Mouse (Mus musculus): Measurements from ENCODE around the gene Gpr101.
A peak's percentile ranks its signal among the peaks of the same experiment; 100 is the strongest.

The Gpr101 gene

DNA sequence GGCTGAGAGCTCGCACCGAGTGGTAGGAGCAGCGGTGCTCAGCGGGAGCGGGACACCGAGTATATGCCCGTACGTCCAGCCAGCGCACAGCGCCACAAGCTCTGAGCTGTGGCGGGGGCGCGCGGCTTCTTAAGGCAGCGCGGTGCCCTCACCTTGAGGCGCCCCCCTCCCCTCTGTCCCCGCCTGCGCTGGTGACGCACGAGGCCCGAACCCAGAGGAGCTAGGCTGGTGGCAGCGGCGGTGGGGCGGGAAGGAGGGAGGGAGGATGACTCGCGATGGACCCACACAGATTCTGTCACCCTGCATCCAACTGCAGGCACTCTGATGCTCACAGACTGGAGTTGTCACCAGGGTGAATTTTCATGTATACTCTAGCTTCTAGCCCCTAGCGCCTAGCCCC lies at the start of gene Gpr101:
Gene Gpr101, minus strand, starts transcription at position 124 of the 400 bp plus-strand sequence.
- DNase-seq (ENCODE audit: low spot score) = peak; percentile 16

GRCm38 (mm10) chrX:57521117-57522095 lies 17.8 kb upstream of the Gpr101 start:
- DNase-seq (ENCODE audit: low spot score) = peak; percentile 44

DNA sequence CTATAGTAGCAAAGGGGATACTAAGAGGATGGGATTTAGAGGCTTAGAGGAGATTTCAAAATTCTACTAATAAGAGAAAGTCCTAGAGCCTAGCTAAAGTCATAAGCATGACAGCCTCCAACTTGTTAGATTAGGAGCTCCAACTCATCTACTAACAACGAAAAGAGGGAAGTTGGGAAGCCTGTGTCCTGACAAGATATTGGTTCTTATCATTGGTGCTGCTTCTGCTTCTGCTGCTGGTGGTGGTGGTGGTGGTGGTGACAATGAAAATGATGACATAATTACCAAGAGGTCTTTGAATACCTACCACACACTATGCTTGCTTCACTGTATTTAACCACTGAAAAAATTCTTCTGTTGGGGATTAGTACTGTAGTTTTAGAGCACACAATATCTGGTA lies 2.7 kb upstream of the Gpr101 start:
- no peak for DNase-seq (ENCODE audit: low spot score)

Measured in embryo, embryonic 10 days (tissue).